Mouse (Mus musculus) kidney, postnatal 14 days (tissue): ENCODE measurements at regions not wholly inside any gene's neighbourhood (a gene's known extent, or its start where the extent isn't known, plus 50 kb on each side); places are given as distances from the start of the nearest gene placed in this dataset.

Source experiments
- DNase-seq: peaks from one replicate; pipeline ENCODE4 v3.0.0; 2022; ENCODE audit warnings: mixed read lengths

- no peak for DNase-seq
These were observed 138.6 kb upstream of the Fndc3a start for GRCm38 (mm10) chr14:72848271-72848955.

GRCm38 (mm10) chr14:72847466-72847865, 137.7 kb upstream of the Fndc3a start:
- DNase-seq = no peak

GRCm38 (mm10) chr14:72845621-72846440, 136.0 kb upstream of the Fndc3a start:
- DNase-seq = no peak

- DNase-seq = no peak
These were observed 135.1 kb upstream of the Fndc3a start for GRCm38 (mm10) chr14:72844753-72845369.

GRCm38 (mm10) chr14:72841753-72842152, 131.9 kb upstream of the Fndc3a start:
- DNase-seq = no peak

- DNase-seq = no peak
These were observed 125.4 kb upstream of the Fndc3a start for GRCm38 (mm10) chr14:72835158-72835557.

- no peak for DNase-seq
These were observed 119.5 kb upstream of the Fndc3a start for GRCm38 (mm10) chr14:72829261-72829660.

- no peak for DNase-seq
These were observed 115.7 kb upstream of the Fndc3a start for GRCm38 (mm10) chr14:72825549-72825948.

GRCm38 (mm10) chr14:72822231-72822615, 112.4 kb upstream of the Fndc3a start:
- no peak for DNase-seq

GRCm38 (mm10) chr14:72821517-72822230, 111.9 kb upstream of the Fndc3a start:
- no peak for DNase-seq

GRCm38 (mm10) chr14:72819037-72819436, 109.2 kb upstream of the Fndc3a start:
- DNase-seq = no peak

GRCm38 (mm10) chr14:72817764-72818163, 108.0 kb upstream of the Fndc3a start:
- no peak for DNase-seq

GRCm38 (mm10) chr14:72816847-72817246, 107.0 kb upstream of the Fndc3a start:
- DNase-seq = peak; percentile 4

- no peak for DNase-seq
These were observed 99.3 kb upstream of the Fndc3a start for GRCm38 (mm10) chr14:72809138-72809537.

- no peak for DNase-seq
These were observed 98.1 kb upstream of the Fndc3a start for GRCm38 (mm10) chr14:72807947-72808346.

- no peak for DNase-seq
These were observed 97.5 kb upstream of the Fndc3a start for GRCm38 (mm10) chr14:72807286-72807685.

GRCm38 (mm10) chr14:72806598-72806997, 96.8 kb upstream of the Fndc3a start:
- no peak for DNase-seq

GRCm38 (mm10) chr14:72803579-72803978, 93.8 kb upstream of the Fndc3a start:
- no peak for DNase-seq

GRCm38 (mm10) chr14:72790654-72791053, 80.9 kb upstream of the Fndc3a start:
- no peak for DNase-seq

- no peak for DNase-seq
These were observed 77.1 kb upstream of the Fndc3a start for GRCm38 (mm10) chr14:72786929-72787328.

GRCm38 (mm10) chr14:72783248-72783647, 73.4 kb upstream of the Fndc3a start:
- no peak for DNase-seq

- DNase-seq = no peak
These were observed 69.6 kb upstream of the Fndc3a start for GRCm38 (mm10) chr14:72779446-72779845.

- DNase-seq = no peak
These were observed 69.0 kb upstream of the Fndc3a start for GRCm38 (mm10) chr14:72778756-72779155.
